Mouse (Mus musculus): ENCODE measurements around the gene Stoml2. TPM values are rescaled to one million over a fixed set of nuclear protein-coding genes. Genes with fewer than 3 reads are reported as not detected.

Gene Stoml2
- 193 TPM for polyA plus RNA-seq (2017; shearing (Covaris generic))

DNA sequence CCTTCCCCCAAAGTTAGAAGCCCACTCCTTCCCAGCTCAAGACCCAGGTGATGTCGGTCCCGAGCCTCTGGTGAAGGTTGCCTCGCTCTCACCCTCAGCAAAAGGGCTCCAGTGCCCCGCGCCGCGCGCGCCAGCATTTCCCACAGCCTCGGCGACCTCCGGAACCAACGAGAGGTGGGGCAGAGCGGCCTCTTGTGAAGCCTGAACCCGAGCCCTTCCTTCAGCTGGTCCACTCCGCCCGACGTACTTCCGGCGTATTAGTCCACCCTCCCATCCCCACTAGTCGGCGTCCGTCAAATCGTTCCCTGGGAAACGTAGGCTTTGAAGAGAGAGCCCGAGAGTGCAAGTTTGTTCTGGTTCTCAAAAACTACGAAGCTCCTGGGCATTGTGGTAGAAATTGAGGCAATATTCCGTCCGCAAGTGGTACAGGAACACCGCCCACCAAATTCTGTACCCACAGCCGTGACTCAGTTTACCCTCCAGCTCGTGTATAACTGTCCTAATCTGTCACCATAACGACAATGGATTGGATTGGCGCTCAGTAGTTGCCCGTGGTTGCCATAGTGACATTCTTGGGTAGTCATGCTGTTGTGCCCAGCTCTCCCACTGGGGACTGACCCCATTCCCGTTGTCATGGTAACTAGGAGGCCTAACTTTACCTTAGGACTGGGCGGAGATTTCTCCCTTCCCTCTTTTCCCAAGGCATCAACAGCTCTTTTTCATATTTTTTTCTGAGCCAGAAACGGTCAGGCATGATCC lies at the start of gene Stoml2:
Gene Stoml2 (minus strand): TSS at position 474 of the 759 bp plus-strand sequence.

DNA sequence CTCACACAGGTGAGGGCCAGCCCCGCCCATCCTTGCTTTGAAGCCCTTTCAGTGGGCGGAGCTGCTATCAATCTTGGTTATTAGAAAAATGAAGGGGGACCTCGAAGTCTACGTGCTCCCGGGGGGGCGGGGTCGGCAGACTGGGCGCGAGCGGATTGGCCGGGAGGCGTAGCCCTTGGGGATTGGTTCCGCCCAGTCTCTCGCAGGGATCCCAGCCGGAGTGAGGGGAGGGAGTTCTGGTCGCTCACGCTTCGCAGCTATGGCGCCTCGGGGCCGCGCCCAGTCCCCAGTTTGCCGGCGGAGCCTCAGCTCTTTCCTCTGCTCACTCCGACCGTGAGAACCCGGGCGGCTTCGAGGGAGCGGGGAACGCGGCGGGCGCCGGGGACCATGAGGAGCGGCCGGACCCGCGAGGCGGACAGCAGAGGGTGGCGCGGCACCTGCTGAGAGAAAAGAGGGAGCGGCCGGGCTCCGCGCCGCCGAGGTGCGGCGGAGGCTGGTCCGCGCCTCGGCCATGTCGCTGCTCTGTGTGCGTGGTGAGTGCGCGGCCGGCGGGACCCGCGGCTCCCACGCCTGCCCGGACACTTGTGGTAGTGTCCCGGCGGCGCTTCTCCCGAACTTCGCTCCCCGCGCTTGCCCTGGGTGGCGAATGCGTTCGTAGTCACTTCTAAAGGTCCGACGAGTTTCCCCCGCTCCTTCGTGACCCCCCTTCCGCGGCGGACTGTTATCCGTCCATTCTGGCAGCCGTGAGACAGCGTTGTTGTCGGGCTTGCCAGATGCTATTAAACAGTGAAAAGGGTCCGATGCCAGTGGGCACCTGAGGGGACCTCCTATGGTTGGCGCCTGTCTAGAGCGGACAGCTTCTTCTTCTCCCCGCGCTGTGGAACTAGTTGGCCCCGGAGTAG lies 27.5 kb upstream of the Stoml2 start, which contains the start of gene Unc13b:
Gene Unc13b (plus strand): TSS at position 201 of the 902 bp plus-strand sequence.

DNA sequence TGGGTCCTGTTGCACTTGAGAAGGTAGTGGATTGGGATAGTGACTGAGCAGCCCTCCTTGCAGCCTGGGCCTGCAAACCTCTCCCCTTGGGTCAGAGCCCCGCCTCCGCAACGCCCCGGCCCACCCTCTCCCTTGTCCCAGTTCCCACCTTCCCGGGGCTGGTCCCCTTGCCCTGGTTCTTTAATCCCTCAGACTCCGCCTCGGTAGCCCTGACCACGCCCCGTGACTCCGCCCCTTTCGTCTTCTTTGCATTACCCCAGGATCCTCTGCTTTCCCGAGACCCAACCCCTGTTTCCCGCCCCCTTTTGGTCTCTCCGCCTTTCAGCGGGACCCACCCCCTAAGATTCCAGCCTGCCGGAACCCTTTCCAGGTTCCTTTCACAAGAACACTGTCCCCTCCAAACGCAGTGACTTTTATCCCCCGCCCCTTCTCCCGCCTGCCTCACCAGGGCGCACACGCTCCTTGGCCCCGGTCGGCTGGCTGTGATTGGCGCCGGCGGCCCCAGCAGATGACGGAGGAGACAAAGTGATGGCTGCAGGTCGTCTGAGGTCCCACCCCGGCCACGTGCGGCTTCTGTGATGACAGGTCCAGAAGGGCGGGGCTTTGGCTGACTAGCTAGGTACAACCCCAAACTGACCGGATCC lies 14.3 kb upstream of the Stoml2 start, which contains the start of gene Fam214b:
Gene Fam214b (minus strand): TSS at position 562 of the 644 bp plus-strand sequence.

GRCm38 (mm10) chr4:43025084-43025960 lies 6.2 kb downstream of the Stoml2 start, which contains the start of gene Pigo:
TSS of gene Pigo (minus strand) at chr4:43025819.

GRCm38 (mm10) chr4:43010161-43011038 lies 21.1 kb downstream of the Stoml2 start, which contains the start of gene Fancg:
TSS of gene Fancg (minus strand) at chr4:43010506.

DNA sequence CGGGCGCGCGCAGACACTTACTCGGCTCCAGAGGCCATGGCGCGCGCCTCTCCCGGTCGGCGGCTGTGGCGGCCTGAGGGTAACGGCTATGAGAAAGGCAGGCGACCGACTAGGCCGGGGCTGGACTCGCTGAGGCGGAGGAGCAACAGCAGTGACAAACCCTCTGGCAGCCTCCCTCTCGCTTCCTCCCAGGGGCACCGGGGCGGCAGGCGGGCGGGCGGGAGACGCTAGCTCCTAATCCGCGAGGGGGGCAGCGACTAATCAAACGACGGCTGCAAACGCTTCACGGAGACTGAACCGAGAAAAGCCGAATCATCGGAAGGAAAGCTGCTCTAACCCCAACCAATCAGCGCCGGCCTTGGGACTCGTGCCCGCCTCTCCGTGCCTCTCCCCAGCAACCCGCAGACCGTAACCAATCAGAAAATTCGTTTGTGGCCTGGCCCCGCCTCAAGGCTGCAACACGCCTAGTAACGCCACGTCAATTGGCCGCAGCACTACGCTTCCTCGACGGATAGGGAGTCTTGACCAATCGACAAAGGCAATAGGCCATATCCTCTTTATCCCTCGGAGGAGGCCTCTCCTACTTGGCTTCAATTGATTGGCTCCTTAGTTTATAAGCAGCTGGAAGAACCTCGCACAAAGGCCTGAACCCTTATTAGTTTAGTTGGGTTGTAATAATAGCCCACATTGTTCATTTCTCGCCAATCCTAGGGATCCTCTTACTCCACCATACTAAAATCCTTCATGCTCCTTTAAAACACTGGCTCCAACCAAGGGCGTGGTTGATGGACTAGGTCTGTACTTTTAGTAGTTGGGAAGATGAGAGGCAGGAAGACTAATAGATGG lies 31.1 kb downstream of the Stoml2 start, which contains the start of gene Vcp:
Gene Vcp (minus strand): TSS at position 367 of the 846 bp plus-strand sequence.

Other genes starting within 250 kb of the Stoml2 start
- not detected for gene Fam205a1, start 177.8 kb downstream of the Stoml2 start, polyA plus RNA-seq (2017; shearing (Covaris generic))
- gene Gm12394, start 174.9 kb downstream of the Stoml2 start, polyA plus RNA-seq (2017; shearing (Covaris generic)) = not detected
- not detected for gene Fam205c, start 157.5 kb downstream of the Stoml2 start, polyA plus RNA-seq (2017; shearing (Covaris generic))
- gene Phf24, start 115.0 kb downstream of the Stoml2 start, polyA plus RNA-seq (2017; shearing (Covaris generic)) = not detected
- 11.7 TPM for gene Dnajb5, start 81.9 kb downstream of the Stoml2 start, polyA plus RNA-seq (2017; shearing (Covaris generic))
- gene 1700022I11Rik, start 62.1 kb downstream of the Stoml2 start, polyA plus RNA-seq (2017; shearing (Covaris generic)) = 0.30 TPM
- gene Vcp, start 31.2 kb downstream of the Stoml2 start, polyA plus RNA-seq (2017; shearing (Covaris generic)) = 464 TPM
- 31.3 TPM for gene Fancg, start 21.2 kb downstream of the Stoml2 start, polyA plus RNA-seq (2017; shearing (Covaris generic))
- 49.0 TPM for gene Pigo, start 5.9 kb downstream of the Stoml2 start, polyA plus RNA-seq (2017; shearing (Covaris generic))
- gene Fam214b, start 14.5 kb upstream of the Stoml2 start, polyA plus RNA-seq (2017; shearing (Covaris generic)) = 12.3 TPM
- gene Unc13b, start 27.2 kb upstream of the Stoml2 start, polyA plus RNA-seq (2017; shearing (Covaris generic)) = 0.46 TPM
- not detected for gene Atp8b5, start 235.4 kb upstream of the Stoml2 start, polyA plus RNA-seq (2017; shearing (Covaris generic))